Mouse (Mus musculus) stomach, postnatal 0 days (tissue): ENCODE results near the gene Ccdc141.

Source experiments
- CTCF ChIP-seq: IDR thresholded peaks from 2 replicates; pipeline ENCODE4 v1.5.1; 2016; ENCODE audit warnings: antibody characterized with exemption, low read depth, mild to moderate bottlenecking, moderate library complexity
- EP300 ChIP-seq: optimal IDR thresholded peaks from 2 replicates; pipeline ENCODE3; 2016; ENCODE audit warnings: antibody characterized with exemption

GRCm38 (mm10) chr2:77149576-77149975 is 20.9 kb downstream of the Ccdc141 start:
- TF ChIP-seq CTCF = no peak
- TF ChIP-seq EP300 = no peak
